Mouse (Mus musculus) gastrocnemius, postnatal 4 days (tissue): ENCODE results near the gene Lsm7. TPM values are rescaled to one million over a fixed set of nuclear protein-coding genes. Genes with fewer than 3 reads are reported as not detected.

ENCODE experiments used
- DNase-seq, 2 experiments: peaks; one replicate each; pipeline ENCODE4 v3.0.0; 2021 to 2022; ENCODE audit warnings: low spot score in 2 of 2, mixed read lengths in 2 of 2
- total RNA-seq, 2 experiments: library from RNA; stranded (reverse); gene quantifications; 2 replicates each; pipeline ENCODE4 v1.2.3; 2021

The Lsm7 gene
- total RNA-seq, 2 experiments from 2014 or later: 53.7 to 54.2 TPM

- no peak for DNase-seq
Measured at GRCm38 (mm10) chr10:80876594-80876993, 21.6 kb upstream of the Lsm7 start.

- DNase-seq: no peak
Measured at GRCm38 (mm10) chr10:80876028-80876427, 21.0 kb upstream of the Lsm7 start.

- DNase-seq: no peak
Measured at GRCm38 (mm10) chr10:80874035-80874434, 19.0 kb upstream of the Lsm7 start.

- no peak for DNase-seq
Measured at GRCm38 (mm10) chr10:80871581-80871980, 16.6 kb upstream of the Lsm7 start, which contains the start of gene Tmprss9. Tmprss9 (plus strand) TSS chr10:80871848.

- DNase-seq: no peak
Measured at GRCm38 (mm10) chr10:80870993-80871392, 16.0 kb upstream of the Lsm7 start.

- no peak for DNase-seq
Measured at GRCm38 (mm10) chr10:80864446-80864845, 9.4 kb upstream of the Lsm7 start.

- no peak for DNase-seq
Measured at GRCm38 (mm10) chr10:80862305-80862704, 7.3 kb upstream of the Lsm7 start.

- no peak for DNase-seq
Measured at GRCm38 (mm10) chr10:80858350-80858935, 3.4 kb upstream of the Lsm7 start.

GRCm38 (mm10) chr10:80857848-80858247 lies 2.8 kb upstream of the Lsm7 start:
- no peak for DNase-seq

- no peak for DNase-seq
Measured at GRCm38 (mm10) chr10:80857386-80857785, 2.4 kb upstream of the Lsm7 start.

GRCm38 (mm10) chr10:80856908-80857307 lies 1.9 kb upstream of the Lsm7 start:
- DNase-seq: no peak

GRCm38 (mm10) chr10:80856267-80856666 lies 1.3 kb upstream of the Lsm7 start:
- no peak for DNase-seq

- DNase-seq: no peak
Measured at GRCm38 (mm10) chr10:80855749-80856073, 702 bp upstream of the Lsm7 start.

GRCm38 (mm10) chr10:80848571-80848970 lies 6.4 kb downstream of the Lsm7 start:
- peak in 1 of 2 experiments; percentile 40 for DNase-seq

- no peak for DNase-seq
Measured at GRCm38 (mm10) chr10:80845732-80846131, 9.3 kb downstream of the Lsm7 start.

GRCm38 (mm10) chr10:80845055-80845693 lies 9.8 kb downstream of the Lsm7 start:
- no peak for DNase-seq

- DNase-seq: no peak
Measured at GRCm38 (mm10) chr10:80843931-80844547, 11.0 kb downstream of the Lsm7 start, which contains the start of gene Lingo3. Lingo3 (minus strand) TSS chr10:80844039.

GRCm38 (mm10) chr10:80843087-80843930 lies 11.7 kb downstream of the Lsm7 start:
- no peak for DNase-seq

- DNase-seq: no peak
Measured at GRCm38 (mm10) chr10:80842334-80842733, 12.7 kb downstream of the Lsm7 start.

- no peak for DNase-seq
Measured at GRCm38 (mm10) chr10:80841685-80842084, 13.3 kb downstream of the Lsm7 start.

- no peak for DNase-seq
Measured at GRCm38 (mm10) chr10:80839848-80840247, 15.2 kb downstream of the Lsm7 start.
